Mouse (Mus musculus): ENCODE data around the gene Frmd5. TPM values are rescaled to one million over a fixed set of nuclear protein-coding genes. Genes with fewer than 3 reads are reported as not detected.
"Not testable (repeated sequence)": the region's sequence is repeated elsewhere in the genome, so short reads cannot be mapped to it uniquely, and the experiment has no call there.

The Frmd5 gene
- polyA plus RNA-seq (2015; fragmentation: Nextera tagmentation; extraction: Ambion mirVana): 2.5 and 2.6 TPM in 2 replicates

- peak within 1 kb of the TSS; percentile 50 for H3K9ac ChIP-seq
- peak; percentile 98 for ATAC-seq
- WGBS: under 1% methylated on average over 35 of the region's 35 CpGs
- no peaks in the 10 kb centered on the region for H3K36me3 ChIP-seq
- H3K27ac ChIP-seq: peak within 1 kb of the TSS; percentile 48
- peak within 1 kb of the TSS; percentile 74 for H3K4me3 ChIP-seq (replicated peaks)
- no peaks in the 10 kb centered on the region for H3K9me3 ChIP-seq
- H3K4me2 ChIP-seq (replicated peaks): peak within 1 kb of the TSS; percentile 91
- peaks cover 13% of the 10 kb centered on the region; the same call in 1 of the 2 replicates for H3K4me1 ChIP-seq (replicated peaks)
- peaks cover 11% of the 10 kb centered on the region for H3K27me3 ChIP-seq (replicated peaks)
These were observed at the start of gene Frmd5 for GRCm38 (mm10) chr2:121806959-121807653. Gene Frmd5, minus strand, starts transcription at chr2:121807087.

- Histone ChIP-seq H3K27me3 (replicated peaks) (no peaks in the 10 kb centered on the region), H3K4me2 (replicated peaks) (no peak overlapping the region), H3K4me1 (replicated peaks) (no peaks in the 10 kb centered on the region), H3K27ac (no peak overlapping the region), H3K9me3 (no peaks in the 10 kb centered on the region), H3K36me3 (no peaks in the 10 kb centered on the region), H3K4me3 (replicated peaks) (no peak overlapping the region), H3K9ac (no peak overlapping the region)
- peak; percentile 77 for ATAC-seq
- 58% methylated on average over 3 of the region's 3 CpGs for WGBS
These were observed 47.1 kb upstream of the Frmd5 start for GRCm38 (mm10) chr2:121853974-121854373.

GRCm38 (mm10) chr2:121852045-121852444, 45.2 kb upstream of the Frmd5 start:
- Histone ChIP-seq H3K9ac (no peak overlapping the region), H3K9me3 (no peaks in the 10 kb centered on the region), H3K27me3 (replicated peaks) (no peaks in the 10 kb centered on the region), H3K4me1 (replicated peaks) (no peaks in the 10 kb centered on the region), H3K4me2 (replicated peaks) (no peak overlapping the region), H3K4me3 (replicated peaks) (no peak overlapping the region), H3K36me3 (no peaks in the 10 kb centered on the region), H3K27ac (no peak overlapping the region)
- WGBS: 38% methylated on average over 2 of the region's 2 CpGs
- no peak for ATAC-seq

- no peak for ATAC-seq
- Histone ChIP-seq H3K9me3 (no peaks in the 10 kb centered on the region), H3K27ac (no peak overlapping the region), H3K36me3 (no peaks in the 10 kb centered on the region), H3K9ac (no peak overlapping the region), H3K27me3 (replicated peaks) (no peaks in the 10 kb centered on the region), H3K4me3 (replicated peaks) (no peak overlapping the region), H3K4me2 (replicated peaks) (no peak overlapping the region), H3K4me1 (replicated peaks) (no peaks in the 10 kb centered on the region)
- 60% methylated on average over 8 of the region's 8 CpGs for WGBS
These were observed 39.2 kb upstream of the Frmd5 start for GRCm38 (mm10) chr2:121846050-121846449.

- Histone ChIP-seq H3K9ac (no peak overlapping the region), H3K4me1 (replicated peaks) (no peaks in the 10 kb centered on the region), H3K27me3 (replicated peaks) (no peaks in the 10 kb centered on the region), H3K36me3 (no peaks in the 10 kb centered on the region), H3K4me3 (replicated peaks) (no peak overlapping the region), H3K9me3 (no peaks in the 10 kb centered on the region), H3K27ac (no peak overlapping the region), H3K4me2 (replicated peaks) (no peak overlapping the region)
- ATAC-seq: no peak
- WGBS: 75% methylated on average over 3 of the region's 3 CpGs
These were observed 35.4 kb upstream of the Frmd5 start for GRCm38 (mm10) chr2:121842249-121842648.

GRCm38 (mm10) chr2:121841453-121841852, 34.6 kb upstream of the Frmd5 start:
- Histone ChIP-seq H3K9me3 (no peaks in the 10 kb centered on the region), H3K4me2 (replicated peaks) (no peak overlapping the region), H3K9ac (no peak overlapping the region), H3K4me1 (replicated peaks) (no peaks in the 10 kb centered on the region), H3K36me3 (no peaks in the 10 kb centered on the region), H3K27me3 (replicated peaks) (no peaks in the 10 kb centered on the region), H3K27ac (no peak overlapping the region), H3K4me3 (replicated peaks) (no peak overlapping the region)
- no peak for ATAC-seq
- WGBS: 95% methylated on average over 3 of the region's 3 CpGs

GRCm38 (mm10) chr2:121834926-121835325, 28.0 kb upstream of the Frmd5 start:
- no peak overlapping the region for H3K9ac ChIP-seq
- no peak overlapping the region for H3K27ac ChIP-seq
- no peaks in the 10 kb centered on the region for H3K27me3 ChIP-seq (replicated peaks)
- no peaks in the 10 kb centered on the region for H3K36me3 ChIP-seq
- no peaks in the 10 kb centered on the region for H3K4me1 ChIP-seq (replicated peaks)
- no peak for ATAC-seq
- H3K4me2 ChIP-seq (replicated peaks): no peak overlapping the region
- H3K4me3 ChIP-seq (replicated peaks): no peak overlapping the region
- H3K9me3 ChIP-seq: no peaks in the 10 kb centered on the region
- WGBS: 40% methylated on average over 3 of the region's 3 CpGs

GRCm38 (mm10) chr2:121832484-121832894, 25.6 kb upstream of the Frmd5 start:
- Histone ChIP-seq H3K4me1 (replicated peaks) (no peaks in the 10 kb centered on the region), H3K9me3 (no peaks in the 10 kb centered on the region), H3K4me3 (replicated peaks) (no peak overlapping the region), H3K36me3 (no peaks in the 10 kb centered on the region), H3K9ac (no peak overlapping the region), H3K27me3 (replicated peaks) (no peaks in the 10 kb centered on the region), H3K4me2 (replicated peaks) (no peak overlapping the region), H3K27ac (no peak overlapping the region)
- ATAC-seq: no peak
- WGBS: 6% methylated on average over 5 of the region's 5 CpGs

GRCm38 (mm10) chr2:121828411-121828810, 21.5 kb upstream of the Frmd5 start:
- H3K27me3 ChIP-seq (replicated peaks): no peaks in the 10 kb centered on the region
- ATAC-seq: no peak

GRCm38 (mm10) chr2:121826189-121826588, 19.3 kb upstream of the Frmd5 start:
- no peak for ATAC-seq
- Histone ChIP-seq H3K9ac (no peak overlapping the region), H3K9me3 (no peaks in the 10 kb centered on the region), H3K27ac (no peak overlapping the region), H3K27me3 (replicated peaks) (no peaks in the 10 kb centered on the region), H3K36me3 (no peaks in the 10 kb centered on the region), H3K4me2 (replicated peaks) (no peak overlapping the region), H3K4me1 (replicated peaks) (no peaks in the 10 kb centered on the region), H3K4me3 (replicated peaks) (no peak overlapping the region)
- 66% methylated on average over 2 of the region's 2 CpGs for WGBS

More at GRCm38 (mm10) chr2:121828411-121828810, 21.5 kb upstream of the Frmd5 start:
- WGBS: 82% methylated on average over 3 of the region's 3 CpGs
- Histone ChIP-seq H3K9ac (no peak overlapping the region), H3K27ac (no peak overlapping the region), H3K4me2 (replicated peaks) (no peak overlapping the region), H3K9me3 (no peaks in the 10 kb centered on the region), H3K36me3 (no peaks in the 10 kb centered on the region), H3K4me1 (replicated peaks) (no peaks in the 10 kb centered on the region), H3K4me3 (replicated peaks) (no peak overlapping the region)

- H3K36me3 ChIP-seq: no peaks in the 10 kb centered on the region
These were observed 17.8 kb upstream of the Frmd5 start for GRCm38 (mm10) chr2:121824653-121825052.

GRCm38 (mm10) chr2:121821787-121822186, 14.9 kb upstream of the Frmd5 start:
- H3K9me3 ChIP-seq: no peaks in the 10 kb centered on the region
- no peaks in the 10 kb centered on the region for H3K27me3 ChIP-seq (replicated peaks)
- no peak overlapping the region for H3K4me3 ChIP-seq (replicated peaks)
- H3K27ac ChIP-seq: no peak overlapping the region
- no peak for ATAC-seq
- 84% methylated on average over 7 of the region's 7 CpGs for WGBS
- no peaks in the 10 kb centered on the region for H3K36me3 ChIP-seq
- H3K4me1 ChIP-seq (replicated peaks): no peaks in the 10 kb centered on the region
- no peak overlapping the region for H3K4me2 ChIP-seq (replicated peaks)
- no peak overlapping the region for H3K9ac ChIP-seq

More at GRCm38 (mm10) chr2:121824653-121825052, 17.8 kb upstream of the Frmd5 start:
- Histone ChIP-seq H3K4me3 (replicated peaks) (no peak overlapping the region), H3K4me1 (replicated peaks) (no peaks in the 10 kb centered on the region), H3K4me2 (replicated peaks) (no peak overlapping the region), H3K9ac (no peak overlapping the region), H3K9me3 (no peaks in the 10 kb centered on the region), H3K27ac (no peak overlapping the region), H3K27me3 (replicated peaks) (no peaks in the 10 kb centered on the region)
- no peak for ATAC-seq
- 59% methylated on average over 5 of the region's 5 CpGs for WGBS

- not testable (repeated sequence) for H3K27ac ChIP-seq; H3K4me2 ChIP-seq (replicated peaks); ATAC-seq; H3K4me3 ChIP-seq (replicated peaks); H3K36me3 ChIP-seq; H3K27me3 ChIP-seq (replicated peaks); H3K9ac ChIP-seq; H3K9me3 ChIP-seq; H3K4me1 ChIP-seq (replicated peaks)
- 86% methylated on average over 6 of the region's 6 CpGs for WGBS
These were observed 4.0 kb upstream of the Frmd5 start for GRCm38 (mm10) chr2:121810876-121811275.

Data from intestine, embryonic 15.5 days (tissue).